Mouse (Mus musculus): Measurements from ENCODE around the gene Gle1. TPM values are rescaled to one million over a fixed set of nuclear protein-coding genes. Genes with fewer than 3 reads are reported as not detected.
"Not testable (repeated sequence)": the region's sequence is repeated elsewhere in the genome, so short reads cannot be mapped to it uniquely, and the experiment has no call there.

Gene Gle1
- polyA plus RNA-seq, 1 experiment from 2014 or later, result 57.7 TPM

DNA sequence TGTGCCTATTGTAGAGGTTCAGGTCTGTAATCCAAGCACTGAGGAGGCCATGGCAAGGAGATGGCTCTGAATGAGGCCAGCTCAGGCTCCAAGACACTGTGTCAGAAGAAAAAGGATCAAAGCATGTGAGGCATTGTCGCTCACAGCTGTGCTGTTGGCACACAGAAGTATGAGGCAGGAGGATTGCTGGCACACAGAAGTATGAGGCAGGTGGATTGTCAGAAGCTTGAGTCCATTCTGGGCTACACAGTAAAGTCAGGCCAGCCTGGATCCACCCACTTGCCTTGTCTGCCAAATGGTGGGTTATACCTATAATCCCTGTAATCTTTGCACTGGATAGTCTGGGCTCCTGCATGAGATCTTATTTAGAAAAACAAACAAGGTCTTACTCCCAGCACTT, 37.1 kb upstream of the Gle1 start:
- Histone ChIP-seq H3K9ac (replicated peaks; ENCODE audit: low read depth, low read length) (no peak overlapping the region), H3K27me3 (ENCODE audit: control insufficient read depth, insufficient read depth, low read length) (no peaks in the 10 kb centered on the region), H3K4me2 (replicated peaks; ENCODE audit: low read depth, low read length) (no peak overlapping the region), H3K27ac (ENCODE audit: low read length) (no peak overlapping the region), H3K36me3 (ENCODE audit: control insufficient read depth, insufficient read depth, low read length) (peaks cover 96% of the 10 kb centered on the region), H3K4me1 (ENCODE audit: control insufficient read depth, insufficient read depth, low read length) (no peaks in the 10 kb centered on the region), H3K9me3 (ENCODE audit: control insufficient read depth, low read depth, low read length) (no peaks in the 10 kb centered on the region), H3K4me3 (ENCODE audit: low read depth, low read length) (no peak overlapping the region)
- 90% methylated on average over 1 of the region's 1 CpGs for WGBS
- no peak for ATAC-seq (ENCODE audit: insufficient number of reproducible peaks, insufficient read depth, low FRiP score, low read depth)

DNA sequence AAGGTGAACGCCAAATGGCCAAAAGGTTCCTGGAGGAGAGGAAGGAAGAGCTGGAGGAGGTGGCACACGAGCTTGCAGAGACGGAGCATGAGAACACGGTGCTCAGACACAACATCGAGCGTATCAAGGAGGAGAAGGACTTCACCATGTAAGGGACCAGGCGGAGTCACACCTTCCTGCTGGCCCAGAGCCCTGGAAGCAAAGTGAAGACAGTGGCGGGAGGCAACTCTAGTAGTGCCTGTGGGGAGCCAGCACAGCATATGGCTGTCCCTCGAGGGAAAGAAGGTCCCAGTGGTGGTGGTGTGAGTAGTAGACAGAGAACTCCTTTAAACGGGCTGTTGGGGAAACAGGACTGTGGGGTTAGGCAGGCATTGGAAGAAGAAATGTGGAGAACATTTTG, 33.0 kb upstream of the Gle1 start:
- Histone ChIP-seq H3K27ac (ENCODE audit: low read length) (no peak overlapping the region), H3K27me3 (ENCODE audit: control insufficient read depth, insufficient read depth, low read length) (no peaks in the 10 kb centered on the region), H3K36me3 (ENCODE audit: control insufficient read depth, insufficient read depth, low read length) (peaks cover 87% of the 10 kb centered on the region), H3K4me1 (ENCODE audit: control insufficient read depth, insufficient read depth, low read length) (no peaks in the 10 kb centered on the region), H3K9ac (replicated peaks; ENCODE audit: low read depth, low read length) (no peak overlapping the region), H3K9me3 (ENCODE audit: control insufficient read depth, low read depth, low read length) (no peaks in the 10 kb centered on the region), H3K4me3 (ENCODE audit: low read depth, low read length) (no peak overlapping the region), H3K4me2 (replicated peaks; ENCODE audit: low read depth, low read length) (no peak overlapping the region)
- 92% methylated on average over 10 of the region's 10 CpGs for WGBS
- ATAC-seq (ENCODE audit: insufficient number of reproducible peaks, insufficient read depth, low FRiP score, low read depth), result no peak

DNA sequence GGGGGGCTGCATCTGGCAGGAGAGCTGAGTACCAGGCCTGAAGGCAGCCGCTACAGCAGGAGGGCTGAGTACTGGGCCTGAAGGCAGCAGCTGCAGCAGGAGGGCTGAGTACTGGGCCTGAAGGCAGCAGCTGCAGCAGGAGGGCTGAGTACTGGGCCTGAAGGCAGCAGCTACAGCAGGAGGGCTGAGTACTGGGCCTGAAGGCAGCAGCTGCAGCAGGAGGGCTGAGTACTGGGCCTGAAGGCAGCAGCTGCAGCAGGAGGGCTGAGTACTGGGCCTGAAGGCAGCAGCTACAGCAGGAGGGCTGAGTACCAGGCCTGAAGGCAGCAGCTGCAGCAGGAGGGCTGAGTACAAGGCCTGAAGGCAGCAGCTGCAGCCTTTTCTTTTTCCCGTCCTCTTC, 27.1 kb upstream of the Gle1 start:
- not testable (repeated sequence) for ATAC-seq (ENCODE audit: insufficient number of reproducible peaks, insufficient read depth, low FRiP score, low read depth); H3K4me3 ChIP-seq (ENCODE audit: low read depth, low read length); H3K9ac ChIP-seq (replicated peaks; ENCODE audit: low read depth, low read length); H3K27me3 ChIP-seq (ENCODE audit: control insufficient read depth, insufficient read depth, low read length); H3K4me1 ChIP-seq (ENCODE audit: control insufficient read depth, insufficient read depth, low read length); H3K9me3 ChIP-seq (ENCODE audit: control insufficient read depth, low read depth, low read length); H3K27ac ChIP-seq (ENCODE audit: low read length); H3K4me2 ChIP-seq (replicated peaks; ENCODE audit: low read depth, low read length)
- WGBS, result 85% methylated on average over 2 of the region's 2 CpGs
- peaks cover 58% of the 10 kb centered on the region for H3K36me3 ChIP-seq (ENCODE audit: control insufficient read depth, insufficient read depth, low read length)

DNA sequence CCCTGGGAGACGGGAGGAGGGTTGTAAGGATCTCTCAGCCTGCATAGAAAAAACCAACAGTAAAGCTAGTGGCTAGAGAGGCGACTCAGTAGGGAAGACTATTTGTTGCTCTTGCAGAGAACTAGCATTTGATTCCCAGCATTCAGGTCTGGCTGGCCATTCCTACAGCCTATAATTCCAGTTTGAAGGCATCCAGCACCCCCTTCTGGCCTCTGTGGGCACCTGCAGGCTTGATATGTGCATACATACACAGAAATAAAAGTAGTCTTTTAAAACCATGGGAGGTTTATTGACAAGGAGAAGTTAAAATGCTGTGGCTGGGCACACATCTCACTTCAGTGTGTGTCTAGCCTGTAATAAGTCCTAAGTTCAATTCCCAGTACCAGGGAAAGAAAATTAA, 25.2 kb upstream of the Gle1 start:
- Histone ChIP-seq H3K4me3 (ENCODE audit: low read depth, low read length) (no peak overlapping the region), H3K36me3 (ENCODE audit: control insufficient read depth, insufficient read depth, low read length) (peaks cover 62% of the 10 kb centered on the region), H3K4me1 (ENCODE audit: control insufficient read depth, insufficient read depth, low read length) (no peaks in the 10 kb centered on the region), H3K9me3 (ENCODE audit: control insufficient read depth, low read depth, low read length) (no peaks in the 10 kb centered on the region), H3K27me3 (ENCODE audit: control insufficient read depth, insufficient read depth, low read length) (no peaks in the 10 kb centered on the region), H3K4me2 (replicated peaks; ENCODE audit: low read depth, low read length) (no peak overlapping the region), H3K9ac (replicated peaks; ENCODE audit: low read depth, low read length) (no peak overlapping the region), H3K27ac (ENCODE audit: low read length) (no peak overlapping the region)
- 93% methylated on average over 2 of the region's 2 CpGs for WGBS
- no peak for ATAC-seq (ENCODE audit: insufficient number of reproducible peaks, insufficient read depth, low FRiP score, low read depth)

DNA sequence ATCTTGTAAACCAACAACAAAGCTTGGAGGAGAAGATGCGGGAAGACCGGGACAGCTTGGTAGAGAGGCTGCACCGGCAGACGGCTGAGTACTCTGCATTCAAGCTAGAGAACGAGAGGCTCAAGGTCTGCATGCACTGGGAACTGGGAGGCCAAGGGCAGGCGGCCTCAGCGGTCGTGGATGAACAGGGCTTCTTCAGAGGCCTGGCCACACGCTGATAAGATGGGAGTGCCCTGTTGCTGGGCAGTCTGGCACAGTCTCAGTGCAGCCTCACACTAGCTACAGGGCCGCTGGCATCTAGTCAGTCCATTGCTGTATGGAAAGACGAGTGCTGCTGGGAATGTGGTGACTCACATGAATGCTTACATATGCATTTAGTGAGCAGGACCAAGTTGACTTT, 17.6 kb upstream of the Gle1 start:
- ATAC-seq (ENCODE audit: insufficient number of reproducible peaks, insufficient read depth, low FRiP score, low read depth), result peak; percentile 42; the same call in 1 of the 2 replicates
- WGBS, result 88% methylated on average over 11 of the region's 11 CpGs
- peaks cover 70% of the 10 kb centered on the region for H3K36me3 ChIP-seq (ENCODE audit: control insufficient read depth, insufficient read depth, low read length)

DNA sequence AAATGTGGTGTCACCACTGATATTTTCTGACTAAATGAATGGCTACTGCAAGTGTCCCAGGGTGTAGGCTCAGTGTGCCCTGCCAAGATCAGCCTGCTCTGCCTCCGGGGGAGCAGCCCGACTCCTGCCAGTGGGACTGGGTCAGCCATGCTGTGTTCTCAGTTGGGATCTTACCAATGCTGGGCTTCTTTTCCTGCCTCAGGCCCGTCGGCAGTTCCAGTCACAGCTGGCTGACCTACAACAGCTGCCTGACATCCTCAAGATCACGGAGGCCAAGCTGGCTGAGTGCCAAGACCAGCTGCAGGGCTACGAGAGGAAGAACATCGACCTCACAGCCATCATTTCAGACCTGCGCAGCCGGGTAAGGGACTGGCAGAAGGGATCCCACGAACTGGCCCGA, 13.2 kb upstream of the Gle1 start:
- peaks cover 60% of the 10 kb centered on the region for H3K36me3 ChIP-seq (ENCODE audit: control insufficient read depth, insufficient read depth, low read length)
- no peak overlapping the region for H3K9ac ChIP-seq (replicated peaks; ENCODE audit: low read depth, low read length)
- no peak overlapping the region for H3K27ac ChIP-seq (ENCODE audit: low read length)
- no peaks in the 10 kb centered on the region for H3K27me3 ChIP-seq (ENCODE audit: control insufficient read depth, insufficient read depth, low read length)
- ATAC-seq (ENCODE audit: insufficient number of reproducible peaks, insufficient read depth, low FRiP score, low read depth), result no peak
- H3K4me1 ChIP-seq (ENCODE audit: control insufficient read depth, insufficient read depth, low read length), result no peaks in the 10 kb centered on the region
- no peak overlapping the region for H3K4me3 ChIP-seq (ENCODE audit: low read depth, low read length)
- no peaks in the 10 kb centered on the region for H3K9me3 ChIP-seq (ENCODE audit: control insufficient read depth, low read depth, low read length)
- H3K4me2 ChIP-seq (replicated peaks; ENCODE audit: low read depth, low read length), result no peak overlapping the region
- WGBS, result 44% methylated on average over 11 of the region's 11 CpGs

More for the DNA sequence above, 17.6 kb upstream of the Gle1 start:
- Histone ChIP-seq H3K9me3 (ENCODE audit: control insufficient read depth, low read depth, low read length) (no peaks in the 10 kb centered on the region), H3K27ac (ENCODE audit: low read length) (no peak overlapping the region), H3K9ac (replicated peaks; ENCODE audit: low read depth, low read length) (no peak overlapping the region), H3K4me3 (ENCODE audit: low read depth, low read length) (no peak overlapping the region), H3K4me1 (ENCODE audit: control insufficient read depth, insufficient read depth, low read length) (no peaks in the 10 kb centered on the region), H3K27me3 (ENCODE audit: control insufficient read depth, insufficient read depth, low read length) (no peaks in the 10 kb centered on the region), H3K4me2 (replicated peaks; ENCODE audit: low read depth, low read length) (no peak overlapping the region)

DNA sequence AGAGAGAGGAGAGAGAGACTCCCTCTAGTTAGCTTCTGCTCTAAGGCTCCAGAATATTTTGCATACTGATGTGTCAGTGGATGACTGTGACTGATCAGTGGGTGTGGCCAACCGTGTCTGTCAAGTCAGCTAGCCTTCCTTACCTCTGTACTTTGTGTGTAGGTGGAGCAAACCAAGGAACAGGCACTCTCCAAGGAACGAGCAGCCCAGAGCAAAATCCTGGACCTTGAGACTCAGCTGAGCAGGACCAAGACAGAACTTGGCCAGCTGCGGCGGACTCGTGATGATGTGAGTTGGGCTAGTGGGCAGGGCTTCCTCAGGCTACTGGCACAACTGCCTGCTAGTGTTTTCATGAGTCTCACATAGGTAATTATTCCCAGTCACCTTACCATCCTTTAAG, 8.7 kb upstream of the Gle1 start:
- Histone ChIP-seq H3K27ac (ENCODE audit: low read length) (no peak overlapping the region), H3K4me1 (ENCODE audit: control insufficient read depth, insufficient read depth, low read length) (no peaks in the 10 kb centered on the region), H3K36me3 (ENCODE audit: control insufficient read depth, insufficient read depth, low read length) (peaks cover 63% of the 10 kb centered on the region), H3K9me3 (ENCODE audit: control insufficient read depth, low read depth, low read length) (no peaks in the 10 kb centered on the region), H3K9ac (replicated peaks; ENCODE audit: low read depth, low read length) (no peak overlapping the region), H3K27me3 (ENCODE audit: control insufficient read depth, insufficient read depth, low read length) (no peaks in the 10 kb centered on the region), H3K4me3 (ENCODE audit: low read depth, low read length) (no peak overlapping the region), H3K4me2 (replicated peaks; ENCODE audit: low read depth, low read length) (no peak overlapping the region)
- WGBS, result 89% methylated on average over 5 of the region's 5 CpGs
- no peak for ATAC-seq (ENCODE audit: insufficient number of reproducible peaks, insufficient read depth, low FRiP score, low read depth)

DNA sequence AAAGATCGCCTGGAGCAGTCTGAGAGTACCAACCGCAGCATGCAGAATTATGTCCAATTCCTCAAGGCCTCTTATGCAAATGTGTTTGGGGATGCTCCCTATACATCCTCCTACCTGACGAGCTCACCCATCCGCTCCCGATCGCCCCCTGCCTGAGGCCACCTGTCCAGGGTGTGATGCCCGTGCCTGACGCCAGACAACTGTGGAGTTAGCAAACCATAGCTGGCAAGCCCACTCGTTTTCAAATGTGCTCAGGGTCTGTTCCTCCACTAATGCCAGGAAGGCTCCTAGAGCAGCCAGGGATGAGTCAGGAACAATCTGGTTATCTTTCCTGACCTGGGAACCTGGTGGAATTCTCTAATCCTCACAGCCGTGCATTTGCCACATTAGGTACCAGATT, 4.7 kb upstream of the Gle1 start:
- 88% methylated on average over 10 of the region's 10 CpGs for WGBS
- Histone ChIP-seq H3K36me3 (ENCODE audit: control insufficient read depth, insufficient read depth, low read length) (peaks cover 40% of the 10 kb centered on the region), H3K27ac (ENCODE audit: low read length) (no peak overlapping the region), H3K27me3 (ENCODE audit: control insufficient read depth, insufficient read depth, low read length) (no peaks in the 10 kb centered on the region), H3K9me3 (ENCODE audit: control insufficient read depth, low read depth, low read length) (no peaks in the 10 kb centered on the region), H3K4me3 (ENCODE audit: low read depth, low read length) (no peak overlapping the region), H3K4me1 (ENCODE audit: control insufficient read depth, insufficient read depth, low read length) (no peaks in the 10 kb centered on the region), H3K4me2 (replicated peaks; ENCODE audit: low read depth, low read length) (no peak overlapping the region), H3K9ac (replicated peaks; ENCODE audit: low read depth, low read length) (no peak overlapping the region)
- no peak for ATAC-seq (ENCODE audit: insufficient number of reproducible peaks, insufficient read depth, low FRiP score, low read depth)

DNA sequence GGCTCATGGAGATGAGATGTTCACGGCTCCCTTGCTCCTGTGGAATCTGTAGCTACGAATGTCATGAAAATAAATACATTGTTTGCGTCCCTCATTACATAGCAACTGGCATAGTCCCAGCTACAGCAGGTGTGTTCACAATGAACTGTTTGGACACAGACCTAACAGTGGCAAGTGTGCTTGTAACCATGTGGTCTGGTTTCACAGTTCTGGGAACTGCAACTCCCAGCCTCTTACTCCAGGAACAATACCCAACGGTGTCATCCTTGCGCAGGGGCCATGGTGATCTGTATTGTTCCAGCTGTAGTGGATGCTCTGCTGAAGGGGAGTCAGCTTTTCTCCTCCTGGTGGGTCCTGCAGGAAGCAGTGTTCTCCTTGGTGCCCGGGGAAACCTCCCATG, 4.0 kb upstream of the Gle1 start:
- H3K27me3 ChIP-seq (ENCODE audit: control insufficient read depth, insufficient read depth, low read length), result no peaks in the 10 kb centered on the region
- ATAC-seq (ENCODE audit: insufficient number of reproducible peaks, insufficient read depth, low FRiP score, low read depth), result no peak

More for the DNA sequence above, 4.0 kb upstream of the Gle1 start:
- Histone ChIP-seq H3K4me2 (replicated peaks; ENCODE audit: low read depth, low read length) (no peak overlapping the region), H3K36me3 (ENCODE audit: control insufficient read depth, insufficient read depth, low read length) (peaks cover 33% of the 10 kb centered on the region), H3K9ac (replicated peaks; ENCODE audit: low read depth, low read length) (no peak overlapping the region), H3K9me3 (ENCODE audit: control insufficient read depth, low read depth, low read length) (no peaks in the 10 kb centered on the region), H3K27ac (ENCODE audit: low read length) (no peak overlapping the region), H3K4me3 (ENCODE audit: low read depth, low read length) (no peak overlapping the region), H3K4me1 (ENCODE audit: control insufficient read depth, insufficient read depth, low read length) (peaks cover 5% of the 10 kb centered on the region; the same call in 1 of the 2 replicates)
- WGBS, result 87% methylated on average over 6 of the region's 6 CpGs
